Mouse (Mus musculus): ENCODE data around the gene Ndufaf7. TPM values are rescaled to one million over a fixed set of nuclear protein-coding genes. Genes with fewer than 3 reads are reported as not detected.
A peak's percentile ranks its signal among the peaks of the same experiment; 100 is the strongest.

The Ndufaf7 gene
- polyA plus RNA-seq, 1 experiment from 2014 or later: 69.6 TPM

GRCm38 (mm10) chr17:78916899-78917298, 20.0 kb upstream of the Ndufaf7 start:
- ATAC-seq (replicated peaks): peak; percentile 17; the same call in 1 of the 2 replicates
- H3K36me3 ChIP-seq (replicated peaks): peaks cover 24% of the 10 kb centered on the region
- H3K9ac ChIP-seq: peak overlapping the region; percentile 92
- H3K27me3 ChIP-seq (replicated peaks): no peaks in the 10 kb centered on the region
- peak overlapping the region; percentile 86 for H3K4me3 ChIP-seq
- peaks cover 16% of the 10 kb centered on the region for H3K4me1 ChIP-seq
- WGBS: 2% methylated on average over 11 of the region's 11 CpGs
- peak overlapping the region; percentile 82 for H3K4me2 ChIP-seq
- H3K27ac ChIP-seq: peak overlapping the region; percentile 84
- H3K9me3 ChIP-seq: no peaks in the 10 kb centered on the region

GRCm38 (mm10) chr17:78917696-78918095, 19.2 kb upstream of the Ndufaf7 start:
- ATAC-seq (replicated peaks): no peak
- no peak overlapping the region for H3K9ac ChIP-seq
- WGBS: 38% methylated on average over 6 of the region's 6 CpGs
- no peaks in the 10 kb centered on the region for H3K27me3 ChIP-seq (replicated peaks)
- H3K36me3 ChIP-seq (replicated peaks): peaks cover 31% of the 10 kb centered on the region
- H3K4me1 ChIP-seq: peaks cover 16% of the 10 kb centered on the region
- H3K4me3 ChIP-seq: no peak overlapping the region
- H3K4me2 ChIP-seq: peak overlapping the region; percentile 82
- H3K27ac ChIP-seq: no peak overlapping the region
- H3K9me3 ChIP-seq: no peaks in the 10 kb centered on the region

DNA sequence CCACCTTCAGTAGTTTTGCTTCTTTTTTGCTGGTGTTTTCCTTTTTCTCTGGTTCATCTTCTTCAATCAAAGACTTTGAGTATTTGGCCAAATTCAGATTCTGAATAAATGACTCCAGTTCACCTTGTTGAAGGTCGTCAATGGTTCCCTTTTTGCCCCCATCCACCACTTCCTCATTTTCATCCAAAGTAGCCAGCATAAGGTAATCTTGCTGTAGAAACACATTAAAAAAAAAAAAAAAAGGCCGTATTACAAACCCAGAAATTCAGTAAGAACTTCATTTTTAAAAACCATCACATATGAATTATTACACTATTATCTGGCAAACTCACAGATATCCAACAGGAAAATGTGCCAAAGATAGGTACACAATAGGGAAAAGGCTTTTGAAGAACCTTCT, 1.1 kb upstream of the Ndufaf7 start:
- Histone ChIP-seq H3K36me3 (replicated peaks) (peaks cover 28% of the 10 kb centered on the region), H3K9ac (peak overlapping the region; percentile 78), H3K9me3 (no peaks in the 10 kb centered on the region), H3K4me3 (peak overlapping the region; percentile 97), H3K4me1 (peaks cover 36% of the 10 kb centered on the region), H3K4me2 (peak overlapping the region; percentile 66), H3K27ac (no peak overlapping the region), H3K27me3 (replicated peaks) (no peaks in the 10 kb centered on the region)
- WGBS: 80% methylated on average over 2 of the region's 2 CpGs
- ATAC-seq (replicated peaks): no peak

- WGBS: 8% methylated on average over 26 of the region's 26 CpGs
- peaks cover 36% of the 10 kb centered on the region for H3K4me1 ChIP-seq
- H3K9ac ChIP-seq: peak overlapping the region; percentile 78
- H3K27ac ChIP-seq: peak overlapping the region; percentile 74
- no peaks in the 10 kb centered on the region for H3K27me3 ChIP-seq (replicated peaks)
- peak overlapping the region; percentile 97 for H3K4me3 ChIP-seq
- ATAC-seq (replicated peaks): peak; percentile 57
- H3K4me2 ChIP-seq: peak overlapping the region; percentile 66
- H3K36me3 ChIP-seq (replicated peaks): peaks cover 28% of the 10 kb centered on the region; the same call in 1 of the 2 replicates
- no peaks in the 10 kb centered on the region for H3K9me3 ChIP-seq
Observed at GRCm38 (mm10) chr17:78937229-78937853, 405 bp downstream of the Ndufaf7 start.

DNA sequence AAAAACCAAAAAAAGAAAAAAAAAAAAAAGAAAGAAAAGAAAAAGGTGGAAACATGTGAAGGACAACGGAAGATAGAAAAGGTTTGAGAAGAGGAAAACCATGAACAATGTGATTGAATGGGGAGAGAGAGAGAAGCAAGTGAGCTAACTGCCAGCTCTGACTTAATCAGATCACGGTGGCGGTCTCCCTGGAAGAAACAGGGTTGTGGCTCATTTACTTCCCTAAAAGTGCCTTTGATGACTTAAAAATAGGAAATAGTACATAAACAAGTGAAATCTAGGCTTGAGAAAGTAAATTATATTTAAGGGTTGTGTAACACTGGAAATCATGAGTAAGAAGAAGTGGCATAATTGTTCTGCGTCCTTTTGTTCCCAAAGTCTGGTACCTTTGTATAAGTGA, 2.0 kb downstream of the Ndufaf7 start:
- WGBS: 91% methylated on average over 4 of the region's 4 CpGs
- H3K4me2 ChIP-seq: no peak overlapping the region
- H3K27ac ChIP-seq: no peak overlapping the region
- no peak for ATAC-seq (replicated peaks)
- peaks cover 23% of the 10 kb centered on the region; the same call in 1 of the 2 replicates for H3K36me3 ChIP-seq (replicated peaks)
- H3K27me3 ChIP-seq (replicated peaks): no peaks in the 10 kb centered on the region
- no peak overlapping the region for H3K4me3 ChIP-seq
- H3K9me3 ChIP-seq: no peaks in the 10 kb centered on the region
- peaks cover 21% of the 10 kb centered on the region for H3K4me1 ChIP-seq
- no peak overlapping the region for H3K9ac ChIP-seq

DNA sequence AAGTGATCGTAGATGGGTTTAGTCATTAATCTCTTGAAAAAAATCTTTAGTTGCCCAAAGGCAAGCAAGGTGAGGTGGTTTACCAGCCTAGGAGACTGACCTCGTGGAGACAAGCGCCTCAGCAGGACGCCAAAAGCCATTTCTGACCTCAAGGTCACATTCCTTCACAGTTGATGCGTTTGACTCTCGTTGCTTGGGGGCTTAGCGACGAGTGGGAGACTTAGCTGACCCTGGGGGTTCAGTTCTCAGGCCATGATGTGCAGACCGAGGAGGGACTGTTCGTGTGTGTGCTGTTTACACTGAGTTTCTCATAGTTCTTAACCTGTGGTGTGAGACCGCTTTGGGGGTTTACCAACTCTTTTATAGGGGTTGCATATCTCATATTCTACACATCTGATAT, 5.6 kb downstream of the Ndufaf7 start:
- no peak overlapping the region for H3K9ac ChIP-seq
- 56% methylated on average over 11 of the region's 11 CpGs for WGBS
- H3K4me2 ChIP-seq: no peak overlapping the region
- no peak for ATAC-seq (replicated peaks)
- peaks cover 21% of the 10 kb centered on the region for H3K36me3 ChIP-seq (replicated peaks)
- H3K4me3 ChIP-seq: no peak overlapping the region
- H3K9me3 ChIP-seq: no peaks in the 10 kb centered on the region
- no peak overlapping the region for H3K27ac ChIP-seq
- peaks cover 6% of the 10 kb centered on the region for H3K4me1 ChIP-seq
- H3K27me3 ChIP-seq (replicated peaks): no peaks in the 10 kb centered on the region

DNA sequence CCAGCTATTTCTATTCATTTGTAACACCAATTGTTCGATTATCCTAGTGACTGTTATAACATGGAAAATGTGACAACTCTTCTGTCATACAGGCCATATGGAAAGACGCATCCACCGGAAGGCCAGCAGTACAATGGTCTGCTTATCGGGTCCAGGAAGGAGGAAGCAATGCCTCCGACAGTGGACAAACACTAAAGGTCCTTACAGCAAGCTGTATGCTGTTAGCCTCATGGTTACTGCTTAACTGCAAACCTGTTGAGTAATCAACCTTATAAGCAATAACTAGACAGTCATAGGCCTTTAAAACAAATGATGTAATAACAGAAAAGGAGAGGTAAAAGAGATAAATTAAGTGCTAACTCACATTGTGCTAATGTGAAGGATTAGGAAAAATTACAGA, 14.3 kb downstream of the Ndufaf7 start:
- no peak overlapping the region for H3K4me3 ChIP-seq
- no peaks in the 10 kb centered on the region for H3K9me3 ChIP-seq
- ATAC-seq (replicated peaks): no peak
- H3K27me3 ChIP-seq (replicated peaks): no peaks in the 10 kb centered on the region
- H3K27ac ChIP-seq: no peak overlapping the region
- no peak overlapping the region for H3K4me2 ChIP-seq
- H3K9ac ChIP-seq: no peak overlapping the region
- no peaks in the 10 kb centered on the region for H3K4me1 ChIP-seq
- 96% methylated on average over 5 of the region's 5 CpGs for WGBS
- peaks cover 29% of the 10 kb centered on the region for H3K36me3 ChIP-seq (replicated peaks)

DNA sequence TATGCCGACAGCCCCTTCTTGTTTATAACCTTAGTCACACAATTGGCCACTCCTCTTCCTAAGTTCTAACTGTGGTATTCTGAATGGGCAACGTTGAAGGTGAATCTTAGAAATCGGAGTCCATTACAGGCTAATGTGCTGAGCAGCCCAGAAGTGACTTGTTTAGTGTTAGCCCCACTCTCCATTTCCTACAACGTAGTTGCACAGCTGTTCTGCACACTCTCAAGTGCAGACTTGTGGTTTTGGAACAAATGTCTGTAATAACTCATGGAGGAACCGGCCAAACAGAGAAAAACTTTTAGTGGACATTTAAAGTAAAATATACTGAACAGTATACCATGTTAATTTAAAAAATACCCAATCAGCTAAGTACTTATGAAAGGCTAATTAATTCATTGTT, 15.1 kb downstream of the Ndufaf7 start:
- Histone ChIP-seq H3K27ac (no peak overlapping the region), H3K4me3 (no peak overlapping the region), H3K27me3 (replicated peaks) (no peaks in the 10 kb centered on the region), H3K9ac (no peak overlapping the region), H3K4me1 (no peaks in the 10 kb centered on the region), H3K4me2 (no peak overlapping the region), H3K9me3 (no peaks in the 10 kb centered on the region), H3K36me3 (replicated peaks) (peaks cover 22% of the 10 kb centered on the region; the same call in 1 of the 2 replicates)
- no peak for ATAC-seq (replicated peaks)
- 93% methylated on average over 5 of the region's 5 CpGs for WGBS

GRCm38 (mm10) chr17:78953240-78953639, 16.3 kb downstream of the Ndufaf7 start:
- Histone ChIP-seq H3K9ac (no peak overlapping the region), H3K4me3 (no peak overlapping the region), H3K4me1 (no peaks in the 10 kb centered on the region), H3K27me3 (replicated peaks) (no peaks in the 10 kb centered on the region), H3K27ac (no peak overlapping the region), H3K4me2 (no peak overlapping the region), H3K36me3 (replicated peaks) (peaks cover 16% of the 10 kb centered on the region; the same call in 1 of the 2 replicates), H3K9me3 (no peaks in the 10 kb centered on the region)
- WGBS: 93% methylated on average over 8 of the region's 8 CpGs
- no peak for ATAC-seq (replicated peaks)

GRCm38 (mm10) chr17:78959473-78959872, 22.5 kb downstream of the Ndufaf7 start:
- Histone ChIP-seq H3K4me1 (no peaks in the 10 kb centered on the region), H3K27me3 (replicated peaks) (no peaks in the 10 kb centered on the region), H3K9me3 (no peaks in the 10 kb centered on the region), H3K4me2 (no peak overlapping the region), H3K36me3 (replicated peaks) (0 out of 2 replicates have a peak, but pooled peaks cover 15% of the 10 kb centered on the region), H3K4me3 (no peak overlapping the region), H3K9ac (no peak overlapping the region), H3K27ac (no peak overlapping the region)
- WGBS: 87% methylated on average over 6 of the region's 6 CpGs
- ATAC-seq (replicated peaks): no peak

GRCm38 (mm10) chr17:78964387-78964786, 27.5 kb downstream of the Ndufaf7 start:
- Histone ChIP-seq H3K27me3 (replicated peaks) (no peaks in the 10 kb centered on the region), H3K27ac (no peak overlapping the region), H3K9ac (no peak overlapping the region), H3K4me3 (no peak overlapping the region), H3K4me1 (no peaks in the 10 kb centered on the region), H3K4me2 (no peak overlapping the region), H3K36me3 (replicated peaks) (0 out of 2 replicates have a peak, but pooled peaks cover 7% of the 10 kb centered on the region), H3K9me3 (no peaks in the 10 kb centered on the region)
- 73% methylated on average over 1 of the region's 1 CpGs for WGBS
- no peak for ATAC-seq (replicated peaks)

DNA sequence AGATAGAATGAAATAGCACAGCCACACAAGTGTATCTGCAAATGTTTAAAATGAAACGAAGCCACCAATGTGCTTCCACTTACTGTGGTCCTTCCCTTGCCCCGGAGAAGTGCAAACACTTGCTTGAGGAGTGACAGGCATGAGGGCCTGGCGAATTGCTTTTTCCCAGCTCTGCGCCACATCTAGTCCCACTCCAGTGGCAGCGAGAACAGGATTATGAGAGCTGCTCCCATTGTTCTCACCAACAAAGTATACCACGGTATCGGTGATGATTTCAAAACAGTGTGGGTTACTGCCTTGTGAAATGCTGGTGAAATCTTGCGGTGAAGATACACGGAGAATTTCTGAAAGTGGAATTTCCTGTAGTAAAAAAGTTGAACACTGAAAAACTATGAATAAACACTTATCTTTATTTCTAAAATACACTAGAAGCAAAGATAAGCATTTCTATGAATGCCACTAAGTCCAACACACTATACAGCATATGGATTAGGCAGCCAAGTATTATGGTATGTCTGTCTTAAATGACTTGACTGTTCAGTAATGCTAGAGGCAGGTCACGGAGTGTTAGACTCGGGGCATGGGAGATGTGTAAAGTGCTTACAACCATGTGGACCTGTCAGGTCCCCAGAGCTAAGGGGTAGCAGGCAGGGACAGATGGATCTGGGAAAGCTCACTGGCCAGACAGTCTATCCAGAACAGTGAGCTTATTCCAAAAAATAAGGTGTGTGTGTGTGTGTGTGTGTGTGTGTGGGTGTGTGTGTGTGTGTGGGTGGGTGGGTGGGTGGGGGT, 29.4 kb downstream of the Ndufaf7 start:
- H3K9me3 ChIP-seq: no peaks in the 10 kb centered on the region
- no peak overlapping the region for H3K9ac ChIP-seq
- no peaks in the 10 kb centered on the region for H3K4me1 ChIP-seq
- H3K4me2 ChIP-seq: no peak overlapping the region
- WGBS: 86% methylated on average over 11 of the region's 11 CpGs
- ATAC-seq (replicated peaks): no peak
- no peaks in the 10 kb centered on the region for H3K36me3 ChIP-seq (replicated peaks)
- no peak overlapping the region for H3K4me3 ChIP-seq
- H3K27me3 ChIP-seq (replicated peaks): no peaks in the 10 kb centered on the region
- no peak overlapping the region for H3K27ac ChIP-seq
